Mouse (Mus musculus) NIH3T3 (cell line): ENCODE results near the gene Flot1.

Experiments
- DNase-seq: peaks from one replicate; pipeline ENCODE4 v3.0.0-alpha.2; 2012; ENCODE audit warnings: low read depth

Flot1 gene

DNA sequence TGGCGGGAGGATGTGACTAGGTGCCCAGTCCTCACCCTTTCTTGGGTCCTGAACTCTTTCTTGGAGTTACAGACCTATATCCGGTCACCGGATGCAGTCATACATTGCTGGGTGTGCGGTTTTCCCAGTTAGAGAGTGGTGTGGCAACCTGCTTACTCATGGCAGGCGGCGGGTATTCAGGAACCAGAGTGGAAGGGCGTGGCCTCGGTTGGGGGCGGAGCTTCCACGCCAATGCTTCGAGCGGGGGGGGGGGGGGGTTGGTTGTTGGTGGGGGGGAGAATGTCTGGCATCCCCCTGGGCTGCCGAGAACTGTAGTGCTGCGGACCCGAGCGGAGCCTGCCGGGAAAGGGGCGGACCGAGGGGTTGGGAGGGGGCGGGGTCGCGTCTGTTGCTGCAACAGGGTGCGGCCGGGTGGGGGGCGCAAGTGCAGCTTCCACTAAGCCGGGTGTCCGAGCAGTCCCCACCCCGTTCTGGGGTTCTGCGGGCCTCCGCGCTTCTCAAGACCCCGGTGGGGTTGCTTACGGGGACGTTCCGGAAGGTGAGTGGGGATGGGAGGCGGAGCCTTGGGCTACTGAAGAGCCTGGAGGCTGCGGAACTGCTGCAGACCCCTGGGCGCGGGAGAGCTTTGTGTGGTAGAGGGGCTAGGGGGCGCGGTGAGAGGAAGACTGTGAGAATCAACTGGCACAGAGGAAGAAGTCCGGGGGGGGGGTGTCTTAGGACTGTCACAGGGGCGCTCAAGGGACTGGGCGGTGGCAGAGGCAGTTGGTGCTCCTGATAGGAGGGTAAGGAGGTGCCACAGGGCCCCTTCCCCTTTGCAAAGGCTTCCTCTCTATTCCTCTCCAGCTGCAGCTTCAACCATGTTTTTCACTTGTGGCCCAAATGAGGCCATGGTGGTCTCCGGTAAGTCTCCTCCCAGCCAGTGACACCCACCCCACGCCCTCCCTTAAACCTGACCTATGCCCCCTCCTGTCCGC, at the start of gene Flot1:
TSS of gene Flot1 (plus strand) at position 267 of the 974 bp plus-strand sequence.
- peak; percentile 98 for DNase-seq

- peak; percentile 98 for DNase-seq
These were observed 46.0 kb upstream of the Flot1 start for GRCm38 (mm10) chr17:35776811-35777609.

DNA sequence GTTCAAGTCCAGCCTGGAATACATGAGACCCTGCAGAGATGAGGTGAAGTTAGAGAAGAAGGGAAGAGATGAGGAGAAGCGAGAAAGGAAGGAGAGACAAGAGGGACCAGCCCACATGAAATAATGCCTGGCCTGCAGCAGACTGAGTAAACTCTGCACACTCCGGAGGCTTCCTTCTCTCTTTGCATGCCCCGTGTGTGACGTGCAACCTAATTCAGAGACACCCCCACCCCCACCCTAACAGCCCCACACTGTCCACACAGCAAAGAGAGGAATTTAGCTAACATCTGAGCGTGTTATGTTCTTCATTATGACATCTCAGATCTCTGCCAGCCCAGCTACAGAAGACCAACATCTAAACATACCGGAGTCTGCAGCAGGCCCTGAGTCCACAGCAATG, 44.1 kb upstream of the Flot1 start:
- no peak for DNase-seq

DNA sequence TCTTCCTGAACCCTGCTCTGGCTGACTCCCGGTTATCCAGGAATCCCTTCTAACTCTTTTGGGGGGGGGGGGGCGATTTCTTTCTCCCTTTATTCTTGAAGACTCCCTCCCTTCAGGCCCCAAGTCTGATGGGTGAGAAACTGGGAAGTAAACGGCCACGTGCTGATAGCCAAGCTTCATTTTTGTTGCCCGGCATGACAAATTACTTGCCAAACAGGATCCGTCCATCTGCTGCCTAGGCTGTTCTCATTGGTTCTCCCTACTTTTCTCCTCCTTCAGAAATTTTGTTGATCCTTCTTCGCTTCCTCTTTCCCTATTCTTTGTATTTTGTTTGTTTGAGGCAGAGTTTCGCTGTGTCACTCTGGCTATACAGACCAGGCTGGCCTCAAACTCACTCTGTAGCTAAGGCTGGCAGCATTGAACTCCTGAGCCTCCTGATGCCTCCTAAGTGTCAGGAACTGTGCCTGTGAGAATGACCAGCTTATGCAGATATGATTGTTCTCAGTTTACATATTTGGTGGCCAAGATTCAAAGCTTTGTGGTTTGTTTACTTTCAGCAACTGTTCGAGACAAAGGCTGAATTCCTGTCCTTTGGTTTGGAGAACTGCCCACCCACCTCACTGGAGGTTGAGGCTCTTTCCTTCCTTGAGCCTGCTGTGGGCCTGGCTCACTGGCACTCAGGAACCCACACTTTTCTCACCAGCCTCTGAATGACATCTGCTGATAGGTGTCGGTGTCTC, 43.4 kb upstream of the Flot1 start:
- DNase-seq, result no peak

DNA sequence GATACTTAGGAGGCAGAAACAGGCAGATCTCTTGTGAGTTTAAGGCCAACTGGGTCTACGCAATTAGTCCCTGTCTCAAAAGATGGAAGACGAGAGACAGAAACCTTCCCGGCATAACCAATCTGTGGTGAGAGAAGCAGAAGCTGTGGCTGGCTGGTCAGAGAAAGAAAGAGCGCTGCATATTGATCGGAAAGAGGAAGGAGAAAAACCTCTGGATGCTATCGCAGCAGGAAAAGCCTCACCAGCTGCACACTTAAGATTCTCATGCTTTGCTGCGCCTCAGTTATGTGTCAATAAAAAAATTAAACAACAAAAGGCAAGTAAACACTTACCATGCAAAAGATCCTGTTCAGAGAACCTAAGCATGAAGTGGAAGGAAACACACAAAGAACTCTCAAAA, 42.7 kb upstream of the Flot1 start:
- DNase-seq, result no peak

- no peak for DNase-seq
These were observed 40.6 kb upstream of the Flot1 start for GRCm38 (mm10) chr17:35782398-35782797.

- no peak for DNase-seq
These were observed 40.1 kb upstream of the Flot1 start for GRCm38 (mm10) chr17:35782924-35783323.

DNA sequence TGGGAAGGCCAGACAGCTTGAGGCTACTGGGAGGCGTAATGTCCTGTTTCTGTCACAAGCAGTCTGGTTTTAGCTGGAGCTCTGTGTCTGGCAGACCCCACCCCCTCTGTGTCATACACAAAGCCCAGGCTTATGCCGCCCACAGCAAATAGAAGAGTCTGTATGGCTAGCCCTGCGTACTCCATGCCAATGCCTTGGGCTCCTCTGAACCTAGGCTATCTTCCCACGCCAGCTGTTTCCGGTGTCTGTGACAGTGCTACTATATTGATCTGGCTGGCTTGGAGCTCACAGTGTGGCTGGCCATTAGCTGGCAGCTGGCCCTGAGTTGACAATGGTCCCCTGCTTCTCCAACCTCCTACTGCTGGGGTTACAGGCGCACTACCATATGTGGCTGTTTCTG, 39.1 kb upstream of the Flot1 start:
- no peak for DNase-seq

- DNase-seq, result no peak
These were observed 37.9 kb upstream of the Flot1 start for GRCm38 (mm10) chr17:35785140-35785539.

GRCm38 (mm10) chr17:35787493-35787892, 35.5 kb upstream of the Flot1 start:
- DNase-seq, result no peak

DNA sequence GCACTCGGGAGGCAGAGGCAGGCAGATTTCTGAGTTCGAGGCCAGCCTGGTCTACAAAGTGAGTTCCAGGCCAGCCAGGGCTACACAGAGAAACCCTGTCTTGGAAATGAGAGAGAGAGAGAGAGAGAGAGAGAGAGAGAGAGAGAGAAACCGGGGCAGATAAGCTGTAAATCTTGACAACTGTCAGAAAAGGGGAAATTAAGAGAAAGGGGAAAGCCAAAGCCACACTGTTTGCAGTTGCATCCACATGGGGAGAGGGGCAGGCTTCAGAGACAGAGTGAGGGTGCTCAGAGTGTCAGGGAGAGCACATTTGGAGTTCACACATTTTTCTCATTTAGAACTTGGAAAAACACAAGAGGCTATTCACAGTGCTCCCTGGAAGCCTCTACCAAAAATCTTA, 35.0 kb upstream of the Flot1 start:
- DNase-seq, result no peak

GRCm38 (mm10) chr17:35790933-35791332, 32.1 kb upstream of the Flot1 start:
- no peak for DNase-seq

DNA sequence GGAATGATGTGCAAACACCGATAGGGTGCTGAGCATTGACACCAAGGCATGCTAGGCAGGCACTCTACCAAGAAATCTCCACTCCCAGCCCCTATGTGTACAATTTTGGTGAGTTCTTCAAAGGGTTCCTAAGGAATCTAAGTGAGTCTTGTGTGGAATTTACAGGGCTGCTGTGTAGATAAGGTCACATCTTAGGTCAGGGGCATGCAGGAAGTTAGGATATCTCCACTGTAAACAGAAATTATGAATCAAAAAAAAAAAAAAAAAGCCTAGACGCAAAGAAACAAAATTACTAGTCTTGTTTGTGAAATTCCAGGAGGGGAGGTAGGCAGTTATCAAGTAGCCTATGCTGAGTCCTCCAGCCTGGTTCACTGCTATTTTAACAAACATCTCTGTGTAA, 30.2 kb upstream of the Flot1 start:
- DNase-seq, result no peak

DNA sequence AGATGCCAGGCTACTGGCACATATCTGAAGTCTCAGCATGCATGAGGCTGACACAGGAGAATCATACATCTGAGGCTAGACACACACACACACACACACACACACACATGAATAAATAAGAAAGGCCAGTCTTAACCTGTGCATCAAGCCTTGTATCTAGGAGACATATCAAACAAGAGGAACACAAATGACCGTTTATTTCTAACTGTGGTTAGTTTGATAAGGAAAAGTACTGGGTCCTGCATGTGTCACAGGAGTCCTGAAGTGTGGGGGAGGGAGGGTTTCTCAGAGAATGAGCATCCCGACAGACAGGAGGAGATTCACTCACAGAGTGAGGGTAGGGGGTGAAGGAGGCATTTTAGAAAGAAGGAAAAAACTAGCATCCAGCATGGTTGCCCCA, 27.9 kb upstream of the Flot1 start:
- DNase-seq, result no peak

DNA sequence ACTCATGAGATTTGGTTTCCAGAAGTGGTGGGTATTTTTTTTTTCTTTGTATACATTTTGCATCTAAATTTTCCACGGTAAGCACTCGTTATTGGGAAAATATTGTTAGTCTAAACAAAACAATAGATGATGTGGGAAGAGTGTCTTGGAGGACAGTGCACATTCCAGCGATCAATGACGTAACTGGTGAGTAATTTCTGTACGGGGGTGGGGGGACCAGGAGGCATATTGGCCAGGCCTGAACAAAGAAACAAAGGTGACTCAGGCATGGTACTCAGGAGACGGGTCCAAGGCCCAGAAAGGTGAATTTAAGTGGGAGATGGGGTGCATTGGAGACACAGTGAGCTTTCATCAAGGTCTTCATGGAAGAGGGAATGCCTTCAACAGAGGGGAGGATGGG, 27.4 kb upstream of the Flot1 start:
- DNase-seq, result peak; percentile 42

DNA sequence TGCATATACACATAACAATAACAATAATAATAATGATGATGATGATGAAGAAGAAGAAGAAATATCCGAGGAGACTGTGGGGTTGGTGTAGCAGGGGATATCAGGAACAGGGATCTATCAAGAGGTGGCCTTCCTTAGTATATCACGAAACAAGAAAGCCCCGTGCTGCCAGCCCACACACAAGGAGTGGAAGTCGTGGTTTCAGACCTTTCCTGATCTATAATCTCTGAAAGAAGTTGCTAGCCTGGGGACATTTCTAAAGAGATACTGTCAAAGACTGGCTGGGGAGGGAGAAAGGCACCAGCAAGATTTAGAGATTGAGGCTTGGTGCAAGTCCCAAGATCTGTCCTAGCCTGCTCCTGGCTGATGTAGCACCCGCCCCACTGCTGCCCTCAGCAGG, 26.2 kb upstream of the Flot1 start:
- DNase-seq, result no peak

- DNase-seq, result no peak
These were observed 22.1 kb upstream of the Flot1 start for GRCm38 (mm10) chr17:35800905-35801304.

DNA sequence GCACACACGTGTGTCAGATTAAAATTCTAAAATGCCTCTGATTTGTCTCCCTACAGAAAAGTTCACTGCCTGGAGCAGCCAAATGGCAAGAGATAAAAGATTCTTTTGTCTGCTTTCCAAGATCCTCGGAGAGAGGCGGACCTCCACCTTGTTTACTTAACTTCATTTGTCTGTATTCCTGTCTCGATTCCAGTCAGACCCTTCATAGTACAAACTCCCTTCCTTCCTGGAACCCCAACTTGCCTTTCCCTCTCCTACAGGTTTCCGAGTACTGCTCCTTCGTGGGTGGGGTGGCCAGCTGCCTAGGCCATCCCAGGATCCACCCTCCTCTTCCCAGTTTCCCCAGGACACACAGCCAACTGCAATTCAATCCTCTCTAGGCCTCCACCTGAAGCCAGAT, 20.0 kb upstream of the Flot1 start:
- peak; percentile 73 for DNase-seq

GRCm38 (mm10) chr17:35803858-35804399, 19.1 kb upstream of the Flot1 start:
- DNase-seq, result no peak

GRCm38 (mm10) chr17:35808073-35808472, 15.0 kb upstream of the Flot1 start:
- DNase-seq, result no peak

- no peak for DNase-seq
These were observed 13.6 kb upstream of the Flot1 start for GRCm38 (mm10) chr17:35809395-35809794.
